Mouse (Mus musculus): ENCODE results near the gene Tssk2.

The Tssk2 gene

GRCm38 (mm10) chr16:17898462-17898861 is at the start of gene Tssk2, which contains the start of gene Dgcr2:
Gene Tssk2 (plus strand): TSS chr16:17898637.
Gene Dgcr2 (minus strand): TSS chr16:17898562.
- DNase-seq: no peak

DNA sequence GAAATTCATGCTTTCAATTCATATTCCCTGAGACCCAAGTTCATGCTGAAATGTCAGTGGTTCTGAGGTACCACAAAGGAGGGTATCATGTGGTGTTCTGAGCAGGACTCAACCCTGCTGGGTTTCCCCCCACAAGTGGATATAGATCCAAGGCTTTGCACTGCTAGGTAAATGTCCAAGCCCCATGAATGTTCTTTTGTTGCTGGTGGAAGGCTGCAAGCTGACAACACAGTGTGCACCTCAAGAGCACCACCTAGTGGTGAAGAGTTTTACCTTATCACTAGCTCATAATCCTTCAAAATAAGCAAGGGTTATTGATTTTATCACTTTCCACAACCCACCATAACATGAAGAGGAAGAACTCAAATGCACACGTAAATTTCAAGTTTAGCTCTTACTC is 49.5 kb upstream of the Tssk2 start:
- DNase-seq: peak; percentile 53 to 71

DNA sequence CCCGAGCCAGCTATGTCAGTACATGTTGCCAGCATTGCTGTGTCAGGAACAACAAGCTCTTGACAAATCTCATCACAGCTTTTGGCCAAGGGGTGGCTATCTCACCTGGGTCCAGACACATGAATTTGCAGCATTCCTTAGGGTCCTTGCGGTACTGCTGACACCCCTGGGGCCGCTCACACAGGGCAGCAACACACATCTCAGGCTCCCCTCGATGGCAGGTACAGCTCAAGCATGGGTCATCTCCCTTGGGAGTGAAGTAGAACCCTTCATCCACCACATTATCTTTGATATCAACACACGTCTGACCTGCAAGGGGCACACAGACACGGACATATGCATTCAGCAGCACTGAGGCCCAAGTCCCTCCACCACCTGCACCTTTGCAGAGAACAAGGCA is 49.0 kb upstream of the Tssk2 start:
- no peak for DNase-seq

DNA sequence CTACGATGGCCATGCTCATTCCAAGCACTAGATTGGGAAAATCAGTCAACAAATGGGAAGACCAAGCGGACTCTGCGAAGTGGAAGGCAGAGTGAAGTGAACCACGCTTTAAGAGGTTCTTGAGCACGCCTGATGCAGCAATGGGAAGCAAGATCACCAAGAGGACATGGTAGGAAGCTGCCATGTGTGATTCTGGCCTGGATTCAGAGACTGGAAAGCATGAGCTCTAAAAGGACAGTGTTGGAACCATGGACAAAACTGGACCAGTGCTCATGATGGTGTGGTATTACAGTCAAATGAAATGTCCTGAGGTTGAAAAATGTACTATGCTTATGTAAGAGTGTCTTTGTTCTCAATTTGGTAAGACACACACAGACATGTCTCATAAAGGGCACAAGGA is 47.1 kb upstream of the Tssk2 start:
- no peak for DNase-seq

GRCm38 (mm10) chr16:17851860-17852259 is 46.6 kb upstream of the Tssk2 start:
- peak; percentile 88 to 91 for DNase-seq

GRCm38 (mm10) chr16:17853263-17853662 is 45.2 kb upstream of the Tssk2 start:
- DNase-seq: no peak

- DNase-seq: no peak
Measured at GRCm38 (mm10) chr16:17857157-17857556, 41.3 kb upstream of the Tssk2 start.

GRCm38 (mm10) chr16:17858592-17858991 is 39.8 kb upstream of the Tssk2 start:
- DNase-seq: peak; percentile 54 to 58

- no peak for DNase-seq
Measured at GRCm38 (mm10) chr16:17865293-17865692, 33.1 kb upstream of the Tssk2 start.

DNA sequence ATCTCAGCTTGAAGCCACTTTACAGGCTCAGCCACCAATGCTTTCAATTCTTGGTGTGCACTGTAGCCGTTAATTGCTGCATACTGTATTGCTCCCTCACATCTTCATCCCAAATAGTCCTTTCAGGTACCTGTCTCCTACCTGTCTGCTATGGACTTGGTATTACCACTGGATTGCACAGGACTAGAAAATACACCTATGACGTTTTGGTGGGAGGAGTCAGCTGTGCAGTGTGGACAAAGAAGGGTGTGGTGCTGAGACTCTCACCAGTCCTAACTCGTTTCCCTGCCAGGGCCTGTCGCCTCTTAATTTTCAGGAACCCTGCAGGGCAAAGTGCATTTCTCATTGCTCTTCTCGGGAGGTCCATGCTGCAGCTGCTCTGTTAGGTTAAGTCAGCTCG is 32.7 kb upstream of the Tssk2 start:
- peak in 1 of 2 experiments; percentile 35 for DNase-seq

- DNase-seq: no peak
Measured at GRCm38 (mm10) chr16:17871248-17871647, 27.2 kb upstream of the Tssk2 start.

- no peak for DNase-seq
Measured at GRCm38 (mm10) chr16:17872995-17873394, 25.4 kb upstream of the Tssk2 start.

- DNase-seq: peak in 1 of 2 experiments; percentile 33
Measured at GRCm38 (mm10) chr16:17875174-17875573, 23.3 kb upstream of the Tssk2 start.

- no peak for DNase-seq
Measured at GRCm38 (mm10) chr16:17876096-17876495, 22.3 kb upstream of the Tssk2 start.

DNA sequence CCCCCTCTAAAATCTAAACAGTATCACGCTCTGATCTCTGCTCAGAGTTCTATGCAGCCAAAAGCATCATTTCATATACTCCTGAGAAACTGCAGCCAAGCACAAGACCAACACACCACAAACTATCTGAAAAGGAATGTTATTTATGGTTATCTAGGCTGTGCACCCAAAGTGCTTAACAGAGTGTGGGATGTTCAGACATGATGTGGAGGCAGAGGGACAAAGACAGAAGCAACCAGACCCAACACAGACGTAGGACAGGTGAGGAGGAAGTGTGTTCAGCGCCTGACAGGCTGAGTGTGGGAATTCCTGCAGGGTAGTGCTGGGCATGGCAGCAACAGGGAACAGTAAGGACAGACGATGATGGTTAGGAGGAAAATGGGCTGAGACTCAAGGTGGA is 18.9 kb upstream of the Tssk2 start:
- DNase-seq: no peak

GRCm38 (mm10) chr16:17882196-17882595 is 16.2 kb upstream of the Tssk2 start:
- DNase-seq: no peak

GRCm38 (mm10) chr16:17884116-17884515 is 14.3 kb upstream of the Tssk2 start:
- DNase-seq: no peak

GRCm38 (mm10) chr16:17889689-17890341 is 8.6 kb upstream of the Tssk2 start:
- DNase-seq: peak; percentile 32 to 34

DNA sequence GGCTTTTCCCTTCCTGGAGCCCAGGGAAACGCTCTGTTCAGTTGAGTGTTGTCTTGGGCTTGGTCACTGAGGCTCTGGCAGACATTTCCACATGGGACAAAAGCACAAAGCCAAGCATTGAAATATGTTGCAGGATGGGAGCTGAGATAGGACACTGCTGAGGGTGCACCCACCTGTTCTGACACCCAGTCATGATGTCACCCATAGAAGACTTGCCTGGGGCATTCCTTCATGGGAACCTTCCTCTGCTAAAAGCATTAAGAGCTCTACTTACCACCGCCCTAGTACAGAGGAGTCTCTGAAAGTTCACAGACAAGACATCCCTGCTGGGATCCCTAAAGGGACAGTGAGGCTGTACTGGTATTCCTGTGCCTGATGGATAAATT is 8.1 kb upstream of the Tssk2 start:
- no peak for DNase-seq

DNA sequence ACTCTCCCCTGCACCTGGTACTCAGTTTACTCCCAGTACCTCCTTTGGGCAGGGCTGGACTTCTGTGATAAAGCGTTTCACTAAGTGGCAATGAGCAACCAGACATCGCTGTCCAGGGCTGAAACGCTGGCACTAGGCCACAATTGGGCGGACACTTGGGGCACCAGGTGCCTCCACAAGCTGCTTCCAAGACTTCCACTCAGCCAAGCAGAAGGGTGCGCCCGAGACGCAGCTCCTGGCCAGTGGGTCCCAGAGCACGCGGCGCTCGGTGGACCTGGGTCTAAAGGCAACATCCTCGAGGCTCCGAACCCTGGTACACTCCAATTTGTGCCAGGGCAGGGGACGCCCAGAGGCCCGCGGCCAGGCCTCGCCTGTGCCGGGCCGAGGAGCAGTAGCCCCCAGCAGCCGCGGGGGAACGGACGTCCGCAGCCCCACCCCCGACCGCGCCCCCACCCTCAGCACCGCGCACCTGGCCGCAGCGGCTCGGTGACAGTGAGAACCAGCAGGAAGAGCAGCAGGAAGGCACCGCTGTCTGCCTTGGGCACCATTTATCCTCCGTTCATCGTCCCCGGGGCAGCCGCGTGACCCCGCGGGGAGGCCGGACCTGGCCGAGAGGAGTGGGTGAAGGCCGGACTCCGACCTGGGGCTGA is 7.4 kb upstream of the Tssk2 start:
- DNase-seq: peak; percentile 93 to 94

- peak; percentile 100 for DNase-seq
Measured at GRCm38 (mm10) chr16:17891567-17891959, 6.9 kb upstream of the Tssk2 start, which contains the start of gene Gm20518. Gene Gm20518 (minus strand): TSS chr16:17891671.

DNA sequence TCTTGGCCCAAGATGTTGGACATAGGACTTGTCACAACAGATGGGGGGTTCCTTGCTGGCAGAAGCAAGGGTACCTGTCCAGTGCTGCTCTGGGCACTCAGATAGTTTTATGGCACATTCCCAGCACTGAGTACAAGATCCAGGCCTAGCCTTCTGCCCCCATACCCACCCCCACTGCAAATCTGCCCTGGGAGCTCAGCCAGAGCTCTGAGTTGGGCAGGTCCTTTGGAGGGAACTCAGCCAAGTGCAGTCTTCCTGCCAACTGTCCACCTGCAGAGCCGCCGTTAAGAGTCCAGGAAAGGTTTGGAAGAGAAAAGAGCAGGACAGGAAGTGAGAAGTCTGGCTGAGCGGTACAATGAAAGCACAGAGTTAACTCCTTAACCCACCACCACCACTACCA is 5.8 kb upstream of the Tssk2 start:
- DNase-seq: peak; percentile 89 to 91

DNA sequence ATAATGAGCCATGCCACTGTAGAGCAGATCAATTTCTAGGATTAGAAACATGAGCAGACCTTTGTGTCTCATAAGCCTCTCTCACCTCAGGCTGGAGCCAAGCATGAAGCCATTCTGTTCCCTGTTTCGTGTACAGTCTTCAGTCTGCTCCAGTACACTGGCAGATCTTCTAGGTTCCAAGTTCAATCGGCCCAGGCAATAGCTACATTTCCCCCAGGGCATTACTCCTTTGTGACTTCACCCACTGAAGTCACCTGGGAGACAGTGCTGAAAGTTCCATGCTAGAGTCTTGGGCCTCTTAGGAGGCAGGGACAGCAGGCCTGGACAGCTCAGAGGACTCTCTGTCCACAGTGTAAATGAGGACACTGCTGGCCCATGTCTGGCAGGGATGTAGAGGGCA is 4.5 kb upstream of the Tssk2 start, which contains the start of gene Tssk1:
Tssk1 (plus strand) TSS at position 301 of the 400 bp plus-strand sequence.
- no peak for DNase-seq

- no peak for DNase-seq
Measured at GRCm38 (mm10) chr16:17896091-17896490, 2.3 kb upstream of the Tssk2 start.

Measured in cerebellum, postnatal 36 days (tissue).